Mouse (Mus musculus) ES-Bruce4 (cell line): ENCODE data around the gene Eloa. TPM values are rescaled to one million over a fixed set of nuclear protein-coding genes. Genes with fewer than 3 reads are reported as not detected.
"Not testable (repeated sequence)": the region's sequence is repeated elsewhere in the genome, so short reads cannot be mapped to it uniquely, and the experiment has no call there.

ENCODE experiments used
- H3K27ac ChIP-seq: 2 replicates; pipeline ENCODE4 v1.5.1; 2012; ENCODE audit warnings: low read length, inconsistent platforms; ENCODE audit not compliant: insufficient read depth
- H3K27me3 ChIP-seq: 2 replicates; pipeline ENCODE4 v1.6.1; 2012; ENCODE audit warnings: mild to moderate bottlenecking, low read length, inconsistent platforms; ENCODE audit not compliant: control insufficient read depth, poor library complexity, insufficient read depth, severe bottlenecking
- H3K36me3 ChIP-seq: 2 replicates; pipeline ENCODE4 v1.6.1; 2012; ENCODE audit warnings: inconsistent platforms, mild to moderate bottlenecking, low read length, moderate library complexity; ENCODE audit not compliant: control insufficient read depth, poor library complexity, insufficient read depth, severe bottlenecking
- H3K4me1 ChIP-seq: one replicate; pipeline ENCODE4 v1.8.1; 2011; ENCODE audit warnings: low read length; ENCODE audit not compliant: control insufficient read depth, insufficient read depth
- H3K4me3 ChIP-seq: 2 replicates; pipeline ENCODE4 v1.5.1; 2011; ENCODE audit warnings: low read depth, mild to moderate bottlenecking, low read length
- H3K9ac ChIP-seq: 2 replicates; pipeline ENCODE4 v1.6.1; 2012; ENCODE audit warnings: low read depth, mild to moderate bottlenecking, inconsistent platforms; ENCODE audit not compliant: poor library complexity, severe bottlenecking
- H3K9me3 ChIP-seq: replicated peaks from 2 replicates; pipeline ENCODE4 v1.6.1; 2012; ENCODE audit warnings: mild to moderate bottlenecking, low read length, inconsistent platforms; ENCODE audit not compliant: control insufficient read depth, poor library complexity, insufficient read depth, severe bottlenecking
- CTCF ChIP-seq: IDR thresholded peaks from one replicate; pipeline ENCODE4 v1.8.1; 2011; ENCODE audit warnings: low read depth, low read length
- EP300 ChIP-seq: IDR thresholded peaks from 2 replicates; pipeline ENCODE4 v1.6.1; 2011; ENCODE audit warnings: low read depth, low read length; ENCODE audit not compliant: insufficient read depth
- POLR2A ChIP-seq: IDR thresholded peaks from one replicate; pipeline ENCODE4 v1.8.1; 2011; ENCODE audit warnings: low read length; ENCODE audit not compliant: insufficient read depth
- polyA plus RNA-seq: library from polyadenylated mRNA; stranded (reverse); fragments of >200 nt; gene quantifications from 2 replicates; pipeline ENCODE4 v1.2.4, GENCODE M21; 2011; ENCODE audit warnings: low read depth; ENCODE audit not compliant: missing spikeins, insufficient read depth, insufficient read length

The Eloa gene
- polyA plus RNA-seq, result 21.2 and 22.6 TPM in 2 replicates

DNA sequence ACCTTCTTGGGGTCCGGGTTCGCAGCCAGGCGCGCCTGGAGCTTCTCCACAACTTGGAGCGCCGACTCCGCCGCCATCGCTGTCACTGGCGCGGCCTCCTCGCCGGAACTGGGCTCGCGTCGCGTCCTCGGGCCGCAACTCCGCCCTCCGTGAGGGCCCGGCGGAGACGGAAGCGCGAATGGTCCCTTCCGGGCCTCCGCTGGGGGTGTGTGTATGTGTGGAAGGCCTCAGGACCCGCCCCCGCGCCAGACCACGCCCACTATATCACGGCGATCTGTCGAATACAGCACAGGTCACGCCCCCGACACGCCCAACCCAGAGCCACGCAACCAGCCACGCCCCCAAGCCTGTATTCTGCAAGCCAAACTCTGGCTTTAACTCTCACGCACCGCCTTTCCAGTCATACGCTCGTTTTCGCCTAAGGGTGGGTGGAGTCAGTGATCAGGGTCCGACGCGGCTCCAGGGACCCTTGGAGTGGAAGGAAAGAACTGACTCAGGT, at the start of gene Eloa:
TSS of gene Eloa (minus strand) at position 215 of the 499 bp plus-strand sequence.
- Histone ChIP-seq H3K4me1 (peaks cover 1% of the 10 kb centered on the region), H3K27ac (no peak within 1 kb of the TSS), H3K36me3 (no peaks in the 10 kb centered on the region), H3K9me3 (no peaks in the 10 kb centered on the region), H3K9ac (peak within 1 kb of the TSS; percentile 95), H3K4me3 (peak within 1 kb of the TSS; percentile 100), H3K27me3 (no peaks in the 10 kb centered on the region)
- TF ChIP-seq POLR2A, result peak; percentile 48
- TF ChIP-seq EP300, result no peak

DNA sequence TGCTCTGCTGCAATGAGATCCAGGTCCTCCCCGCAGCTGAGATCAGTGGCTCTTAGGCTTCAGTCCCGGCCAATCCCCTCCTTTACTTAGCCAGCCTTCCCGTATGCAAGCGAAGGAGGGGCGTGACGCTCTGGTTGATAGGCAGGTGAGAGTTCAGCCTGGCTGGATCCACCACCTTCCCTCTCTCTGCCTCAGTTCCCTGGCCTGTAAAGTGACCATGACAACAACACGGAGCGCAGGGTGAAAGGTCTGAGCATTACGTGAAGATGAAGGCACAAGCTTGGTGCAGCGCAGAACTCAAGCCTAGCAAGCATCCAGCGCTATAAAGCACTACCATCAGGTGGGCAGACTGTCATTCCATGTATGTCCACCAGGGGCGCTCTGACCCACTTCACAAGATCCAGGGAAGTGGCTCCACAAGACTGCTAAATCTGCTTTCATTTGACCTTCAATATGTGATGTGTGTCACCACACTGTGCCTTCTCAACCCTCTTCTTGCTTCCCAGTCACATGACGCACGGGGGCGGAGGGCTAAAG, 49.7 kb upstream of the Eloa start:
- TF ChIP-seq POLR2A (no peak), EP300 (0 out of 2 replicates have a peak, but pooled peaks have one; percentile 5), CTCF (peak; percentile 93)
- Histone ChIP-seq H3K9ac (no peak overlapping the region), H3K36me3 (no peaks in the 10 kb centered on the region), H3K4me1 (no peaks in the 10 kb centered on the region), H3K4me3 (peak overlapping the region; percentile 42), H3K27me3 (no peaks in the 10 kb centered on the region), H3K27ac (no peak overlapping the region), H3K9me3 (no peaks in the 10 kb centered on the region)

GRCm38 (mm10) chr4:136070592-136070991, 49.0 kb upstream of the Eloa start:
- no peak overlapping the region for H3K9ac ChIP-seq
- H3K27me3 ChIP-seq, result no peaks in the 10 kb centered on the region
- H3K9me3 ChIP-seq, result no peaks in the 10 kb centered on the region
- H3K27ac ChIP-seq, result no peak overlapping the region
- H3K4me3 ChIP-seq, result no peak overlapping the region
- TF ChIP-seq POLR2A (no peak), CTCF (no peak), EP300 (no peak)
- H3K36me3 ChIP-seq, result no peaks in the 10 kb centered on the region
- no peaks in the 10 kb centered on the region for H3K4me1 ChIP-seq

DNA sequence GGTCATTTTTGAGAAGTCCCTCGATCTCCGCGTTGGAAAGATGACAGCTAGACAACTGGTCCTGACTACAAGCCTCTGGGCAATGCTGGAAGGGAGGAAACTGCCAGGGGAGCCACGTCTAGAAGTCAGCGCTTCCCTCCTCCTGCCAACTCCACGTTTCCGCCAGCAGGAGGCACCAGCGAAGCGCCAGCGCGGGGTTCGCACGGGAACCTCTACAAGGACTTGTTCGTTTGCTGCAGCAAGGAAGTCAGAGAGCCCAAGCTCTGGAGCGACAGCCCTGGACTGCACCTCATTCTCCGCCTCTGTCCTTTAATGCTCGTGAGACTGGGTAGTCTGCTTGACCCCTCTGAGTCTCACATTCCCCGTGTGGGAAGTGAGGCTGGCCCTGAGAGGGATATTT, 48.4 kb upstream of the Eloa start:
- Histone ChIP-seq H3K4me3 (no peak overlapping the region), H3K9me3 (no peaks in the 10 kb centered on the region), H3K9ac (no peak overlapping the region), H3K36me3 (no peaks in the 10 kb centered on the region), H3K27ac (no peak overlapping the region), H3K4me1 (no peaks in the 10 kb centered on the region), H3K27me3 (no peaks in the 10 kb centered on the region)
- TF ChIP-seq EP300, result 0 out of 2 replicates have a peak, but pooled peaks have one; percentile 51
- no peak for TF ChIP-seq POLR2A
- TF ChIP-seq CTCF, result peak; percentile 98

GRCm38 (mm10) chr4:136069313-136069712, 47.8 kb upstream of the Eloa start:
- Histone ChIP-seq H3K9me3 (no peaks in the 10 kb centered on the region), H3K4me1 (no peaks in the 10 kb centered on the region), H3K27me3 (no peaks in the 10 kb centered on the region), H3K27ac (no peak overlapping the region), H3K36me3 (no peaks in the 10 kb centered on the region), H3K4me3 (no peak overlapping the region), H3K9ac (no peak overlapping the region)
- TF ChIP-seq EP300 (no peak), CTCF (no peak), POLR2A (no peak)

GRCm38 (mm10) chr4:136063143-136063542, 41.6 kb upstream of the Eloa start:
- no peak overlapping the region for H3K9ac ChIP-seq
- no peak overlapping the region for H3K4me3 ChIP-seq
- TF ChIP-seq CTCF (peak; percentile 55), POLR2A (no peak)
- H3K27ac ChIP-seq, result no peak overlapping the region
- no peaks in the 10 kb centered on the region for H3K4me1 ChIP-seq
- H3K27me3 ChIP-seq, result no peaks in the 10 kb centered on the region
- H3K36me3 ChIP-seq, result no peaks in the 10 kb centered on the region
- no peaks in the 10 kb centered on the region for H3K9me3 ChIP-seq

DNA sequence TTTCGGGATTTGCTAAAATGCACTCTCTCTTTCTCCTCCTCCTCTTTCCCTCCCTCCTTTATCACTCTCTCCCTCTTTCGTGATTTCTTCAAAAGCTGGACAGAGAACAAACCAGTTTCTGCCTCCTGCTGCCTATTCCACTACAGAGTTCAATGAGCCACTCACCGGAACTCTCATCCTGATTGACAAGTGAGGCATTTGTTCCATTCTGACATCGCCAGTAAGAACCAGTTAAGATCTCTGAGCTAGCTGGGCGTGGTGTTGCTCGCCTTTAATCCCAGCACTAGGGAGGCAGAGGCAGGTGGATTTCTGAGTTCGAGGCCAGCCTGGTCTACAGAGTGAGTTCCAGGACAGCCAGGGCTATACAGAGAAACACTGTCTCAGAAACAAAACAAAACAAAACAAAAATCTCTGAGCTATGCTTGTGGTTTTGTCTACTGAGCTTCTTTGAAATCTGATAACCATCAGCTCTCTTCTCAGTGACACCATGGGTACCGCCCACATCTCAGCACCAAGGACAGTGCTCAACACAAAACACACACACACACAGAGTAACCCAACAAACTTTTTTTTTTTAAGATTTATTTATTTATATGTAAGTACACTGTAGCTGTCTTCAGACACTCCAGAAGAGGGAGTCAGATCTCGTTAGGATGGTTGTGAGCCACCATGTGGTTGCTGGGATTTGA, 38.4 kb upstream of the Eloa start:
- not testable (repeated sequence) for H3K27ac ChIP-seq, H3K9me3 ChIP-seq, H3K36me3 ChIP-seq, H3K9ac ChIP-seq, H3K4me1 ChIP-seq, H3K4me3 ChIP-seq, H3K27me3 ChIP-seq
